Mouse (Mus musculus) cerebellum, adult 9-10 months (tissue): ENCODE data around the gene Smarca2.
A peak's percentile ranks its signal among the peaks of the same experiment; 100 is the strongest.

ENCODE experiments used
- DNase-seq: peaks from one replicate; pipeline ENCODE4 v3.0.0; 2022

The Smarca2 gene

DNA sequence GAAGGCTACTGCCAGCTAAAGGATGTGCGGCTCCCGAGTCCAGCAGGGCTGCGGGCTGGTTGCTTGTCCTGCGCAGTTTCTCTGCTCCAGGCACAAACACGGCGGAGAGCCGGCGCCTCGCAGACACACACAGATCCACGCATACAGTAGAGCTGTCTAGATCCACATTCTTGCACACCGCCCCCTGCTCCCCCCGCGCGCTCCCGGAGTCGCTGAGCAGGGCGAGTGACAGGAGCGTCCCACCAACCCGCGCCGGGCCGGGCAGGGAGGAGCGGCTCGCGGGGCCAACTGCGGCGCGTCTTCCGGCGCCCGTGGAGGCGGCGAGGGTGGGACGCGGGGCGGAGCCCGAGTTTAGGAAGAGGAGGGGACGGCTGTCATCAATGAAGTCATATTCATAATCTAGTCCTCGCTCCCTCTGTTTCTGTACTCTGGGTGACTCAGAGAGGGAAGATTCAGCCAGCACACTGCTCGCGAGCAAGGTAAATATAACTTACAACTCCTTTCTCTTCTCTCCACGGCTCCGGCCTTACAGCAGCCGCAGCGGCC is at the start of gene Smarca2:
Gene Smarca2, plus strand, starts transcription at position 296 of the 546 bp plus-strand sequence.
- DNase-seq: peak; percentile 98

DNA sequence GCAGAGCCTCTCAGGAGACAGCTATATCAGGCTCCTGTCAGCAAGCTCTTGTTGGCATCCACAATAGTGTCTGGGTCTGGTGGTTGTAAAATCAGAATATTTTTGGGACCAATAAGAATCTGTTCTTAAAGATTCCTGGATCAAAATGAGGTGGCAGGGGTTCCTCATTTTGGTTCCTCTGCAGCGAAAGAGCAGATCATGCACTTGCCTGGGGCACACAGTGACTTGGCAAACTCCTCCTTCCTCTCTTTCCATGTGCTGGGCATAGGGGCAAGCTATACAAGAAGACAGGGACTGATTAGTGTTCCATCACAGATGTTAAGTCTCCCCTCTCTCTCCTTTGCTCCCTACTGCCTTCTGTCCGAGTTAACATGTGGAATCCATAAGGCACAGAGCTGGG is 40.0 kb upstream of the Smarca2 start:
- DNase-seq: no peak

DNA sequence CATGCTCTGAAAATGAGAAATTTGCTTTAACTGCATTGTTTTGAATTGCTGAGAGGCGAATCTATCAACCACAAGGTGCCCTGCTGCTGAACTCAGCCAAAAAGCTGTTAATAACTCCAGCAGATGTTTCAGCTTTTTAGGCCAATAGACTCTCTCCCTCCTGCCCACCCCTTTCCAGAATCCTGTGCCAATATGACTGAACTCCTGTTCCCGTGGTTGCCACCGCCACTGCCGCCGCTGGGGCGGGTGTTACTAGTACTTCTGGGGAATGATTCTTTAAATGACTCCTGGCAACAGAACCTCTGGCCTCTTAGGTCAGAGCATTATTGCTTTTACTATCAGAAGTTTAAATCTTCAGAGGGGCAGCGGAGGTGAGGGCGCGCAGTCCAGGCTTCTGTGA is 38.7 kb upstream of the Smarca2 start:
- DNase-seq: no peak

DNA sequence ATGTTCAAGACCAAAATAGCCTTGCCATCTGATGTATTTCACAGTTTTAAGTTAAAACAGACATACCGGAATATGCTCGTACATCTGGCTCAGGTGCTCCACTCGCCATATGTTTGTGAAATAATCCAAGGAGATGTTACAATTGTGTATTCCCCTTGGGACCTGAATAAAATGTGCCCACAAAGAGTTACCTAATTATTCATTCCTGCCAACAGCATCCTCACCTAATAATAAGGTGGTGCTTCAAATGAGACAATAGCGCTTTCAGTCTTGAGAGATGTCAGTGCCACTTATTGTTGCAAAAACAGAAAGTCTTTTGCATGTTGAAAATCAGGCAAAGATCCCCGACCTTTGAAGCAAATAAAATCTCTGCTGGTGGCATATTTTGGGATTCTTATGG is 36.6 kb upstream of the Smarca2 start:
- DNase-seq: no peak

DNA sequence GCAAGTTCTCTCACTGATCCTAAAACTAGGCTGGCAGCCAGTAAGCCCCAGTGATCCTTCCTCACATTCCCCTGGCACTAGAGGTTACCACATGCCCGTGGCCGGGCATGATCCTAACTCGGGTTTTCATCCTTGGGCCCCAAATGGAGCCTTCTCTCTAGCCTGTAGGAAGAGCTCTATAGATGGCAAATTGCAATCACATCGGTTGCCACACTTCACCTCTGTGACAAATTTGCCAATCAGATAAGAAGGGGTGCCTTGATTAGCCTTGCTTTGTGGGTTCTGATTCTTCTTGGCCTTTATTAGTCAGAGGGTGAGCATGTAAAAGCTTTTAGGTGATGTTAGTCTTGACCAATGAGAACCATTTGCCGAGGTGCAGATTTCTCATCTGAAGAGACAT is 35.9 kb upstream of the Smarca2 start:
- DNase-seq: no peak

DNA sequence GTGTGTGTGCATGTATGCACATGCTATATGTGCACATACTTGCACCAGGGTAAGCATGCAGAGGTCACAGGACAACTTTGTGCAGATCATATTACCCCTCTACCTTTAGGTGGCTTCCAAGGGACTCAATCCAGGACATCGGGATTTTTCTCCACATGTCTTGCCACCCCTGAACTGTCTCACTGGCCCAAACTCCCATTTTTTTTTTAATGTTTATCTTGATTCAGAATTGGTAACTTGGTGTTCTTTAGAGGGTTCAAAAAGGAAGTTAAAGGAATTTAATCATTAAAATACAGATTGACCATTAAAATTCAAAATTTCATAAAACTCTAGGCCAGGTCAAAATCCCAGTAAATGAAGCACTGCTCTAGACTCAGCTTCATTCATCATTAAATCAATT is 35.4 kb upstream of the Smarca2 start:
- DNase-seq: no peak

DNA sequence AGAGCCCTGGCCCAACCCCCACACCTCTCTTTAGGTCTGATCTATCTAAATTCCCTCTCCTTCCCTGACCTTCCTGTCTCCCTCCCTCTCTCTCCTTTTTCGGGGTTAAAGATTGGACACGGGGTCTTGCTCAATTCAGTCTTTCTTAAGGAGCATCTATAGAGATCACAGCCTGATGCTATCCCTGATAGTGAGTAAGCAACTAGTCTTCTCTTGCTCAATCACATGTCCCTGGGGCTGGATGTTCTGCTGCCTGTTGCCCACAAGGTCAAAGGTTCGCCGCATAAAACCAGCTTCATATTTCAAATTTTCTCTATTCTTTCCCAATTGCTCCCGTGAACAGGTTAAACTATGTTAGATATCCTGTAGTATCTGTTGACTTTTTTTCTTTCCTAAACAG is 25.2 kb upstream of the Smarca2 start:
- DNase-seq: no peak

DNA sequence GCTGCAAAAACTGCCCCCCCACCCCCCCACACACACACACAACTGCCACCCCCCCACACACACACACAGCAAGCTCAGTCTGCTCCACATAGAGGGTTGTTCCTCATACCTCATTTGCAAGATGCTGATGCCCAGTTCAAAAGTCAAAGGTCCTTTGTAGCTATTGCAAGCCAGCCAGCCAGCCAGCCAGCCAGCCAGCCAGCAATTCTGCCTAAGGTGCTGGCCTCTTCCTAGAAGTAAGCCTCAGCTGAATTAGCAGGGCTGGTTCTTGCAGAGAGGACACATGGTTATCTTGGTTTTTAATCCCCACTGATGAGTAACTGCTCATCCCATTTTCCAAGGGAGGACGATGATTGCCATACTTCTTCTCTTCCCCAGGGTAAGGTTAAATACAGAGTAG is 24.8 kb upstream of the Smarca2 start:
- DNase-seq: no peak

DNA sequence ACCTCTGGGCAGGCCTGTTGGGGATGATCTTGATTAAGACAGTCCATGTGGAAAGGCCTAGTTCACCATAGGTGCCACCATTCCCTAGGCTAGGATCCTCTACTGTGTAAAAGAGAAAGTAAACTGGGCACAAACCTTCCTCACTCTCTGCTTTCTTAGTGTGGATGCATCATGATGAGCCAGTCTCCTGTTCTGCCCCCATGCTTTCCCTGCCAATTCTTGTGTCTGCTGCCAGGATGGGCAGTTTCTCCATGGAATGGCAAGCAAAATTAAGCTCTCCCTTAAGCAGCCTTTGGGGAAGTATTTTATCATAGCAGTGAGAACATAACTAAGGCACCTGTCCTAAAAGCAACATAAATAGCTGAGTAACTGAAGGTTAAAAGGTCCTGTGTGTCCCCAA is 10.2 kb upstream of the Smarca2 start:
- no peak for DNase-seq

DNA sequence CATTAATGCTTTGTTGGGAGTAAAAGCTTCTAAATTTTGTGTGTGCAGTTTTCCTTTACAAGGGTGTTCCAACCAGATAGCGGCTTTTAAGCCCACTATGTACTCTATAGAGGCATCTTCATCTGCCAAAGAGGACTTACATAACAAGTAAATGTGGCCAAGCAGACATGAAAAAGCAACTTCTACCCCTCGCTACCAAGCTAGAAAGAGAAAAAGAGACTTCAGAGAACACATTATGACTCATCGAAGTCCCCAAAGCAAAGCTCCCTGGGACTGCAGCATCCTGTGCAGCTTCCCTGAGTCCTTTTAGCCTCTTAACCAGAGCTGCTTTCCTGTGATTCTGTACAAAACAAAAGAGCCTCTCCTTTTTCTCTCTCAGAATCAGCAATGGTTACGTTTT is 3.4 kb upstream of the Smarca2 start:
- DNase-seq: peak; percentile 10

DNA sequence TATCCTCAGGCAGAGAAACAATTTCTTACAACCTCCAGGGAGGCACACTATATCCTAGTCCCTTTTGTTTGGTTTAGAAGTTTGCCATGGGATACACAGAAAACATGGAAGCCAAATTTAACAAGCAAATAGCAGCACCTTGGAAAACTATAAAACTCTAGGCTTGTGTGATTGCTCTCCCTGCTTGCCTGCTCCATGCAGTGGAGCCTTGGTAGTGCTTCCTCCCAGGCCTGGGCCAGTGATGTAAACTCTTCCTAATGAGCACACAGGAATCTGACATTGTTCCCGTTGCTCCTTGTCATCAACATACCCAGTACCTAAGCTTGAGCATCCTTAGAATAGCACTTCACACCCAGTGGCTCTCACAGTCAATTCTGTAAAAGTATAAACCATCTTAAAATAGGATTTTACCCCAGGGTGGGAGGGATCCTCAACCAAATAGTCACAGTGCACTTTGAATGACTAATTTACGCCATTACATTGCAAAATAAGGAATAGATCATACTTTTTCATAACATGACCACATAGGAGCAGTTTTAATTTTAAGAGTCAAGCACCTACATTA is 1.5 kb upstream of the Smarca2 start:
- DNase-seq: peak; percentile 50

DNA sequence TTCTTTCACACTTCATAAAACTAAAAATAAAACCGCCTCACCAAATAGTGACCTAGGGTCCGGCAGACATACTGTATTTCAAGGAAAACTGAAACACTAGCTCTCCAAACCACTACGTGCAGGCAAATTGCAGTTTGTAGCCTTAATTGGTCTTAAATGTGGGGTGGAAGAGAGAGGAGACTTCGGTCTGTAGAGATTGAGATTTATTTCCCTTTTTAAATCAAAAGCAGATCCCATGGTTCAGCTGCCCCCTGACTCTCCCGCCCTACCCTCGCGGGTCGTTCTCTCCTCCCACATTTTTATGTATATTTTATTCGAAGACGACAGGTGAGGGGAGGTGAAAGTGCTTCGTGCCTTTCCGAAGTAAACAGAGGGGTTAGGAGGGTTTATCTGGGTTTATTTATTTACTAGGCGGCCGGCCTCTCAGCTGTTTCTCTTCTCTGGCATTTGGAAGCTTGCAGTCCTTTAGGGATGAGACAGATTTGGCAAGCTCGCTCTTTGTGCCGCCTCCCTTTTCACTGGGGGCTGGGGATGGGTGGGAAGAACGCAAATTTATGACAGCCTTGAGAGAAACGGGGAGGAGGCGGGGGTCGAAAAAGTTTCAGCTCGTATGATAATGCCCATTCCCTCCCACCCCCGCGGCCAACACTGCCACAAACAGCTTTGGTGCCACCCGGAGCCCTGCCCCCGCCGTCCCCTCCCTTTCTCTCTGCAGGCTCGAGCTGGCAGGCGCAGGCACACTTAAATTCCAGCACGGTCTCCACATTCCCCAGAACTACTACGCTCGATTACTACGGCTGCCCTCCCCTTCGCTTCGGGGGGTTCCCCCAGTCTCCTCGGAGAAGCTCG is 720 bp upstream of the Smarca2 start:
- no peak for DNase-seq

DNA sequence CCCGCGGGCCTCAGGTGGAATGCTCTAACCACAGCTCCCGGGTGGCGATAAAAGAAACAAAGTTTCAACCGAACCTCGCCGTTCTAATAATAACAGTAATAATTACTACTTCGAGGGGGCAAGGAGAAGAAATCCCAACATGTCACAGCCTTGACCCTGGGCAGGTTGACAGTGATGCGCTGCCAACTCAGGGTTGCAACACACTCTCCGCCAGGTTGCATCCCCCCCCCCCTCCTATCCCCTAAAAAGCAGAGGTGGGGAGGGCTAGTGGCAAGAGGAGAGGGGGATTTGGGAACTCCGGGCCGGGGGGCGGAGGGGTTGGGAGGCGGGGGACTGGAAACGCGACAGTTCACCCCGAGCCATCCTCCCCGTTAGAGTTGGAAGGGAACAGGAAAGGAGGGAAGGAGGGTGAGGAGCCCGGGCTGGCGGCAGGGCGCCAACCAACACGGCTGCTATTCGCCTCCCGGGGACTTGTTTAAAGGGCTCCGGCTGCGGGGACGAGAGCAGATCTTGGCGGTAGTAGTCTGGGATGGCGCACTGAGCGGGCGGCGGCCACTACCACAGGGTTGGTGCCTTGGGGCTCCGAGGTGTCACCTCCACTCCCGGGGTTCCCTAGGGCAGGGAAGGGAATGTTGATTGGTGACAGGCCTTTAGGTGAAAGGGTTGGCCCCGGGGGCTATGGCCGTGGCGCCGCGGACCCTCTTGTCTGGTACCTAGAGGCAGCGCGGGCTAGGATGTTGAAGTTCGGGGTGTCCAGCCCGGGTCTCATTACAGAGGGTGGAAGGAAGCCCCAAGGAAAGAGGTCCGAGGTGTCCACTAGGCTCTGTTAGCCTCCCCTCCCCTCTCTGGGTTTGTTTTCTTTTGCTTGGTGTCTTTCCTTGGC is 829 bp downstream of the Smarca2 start:
- DNase-seq: peak; percentile 84

DNA sequence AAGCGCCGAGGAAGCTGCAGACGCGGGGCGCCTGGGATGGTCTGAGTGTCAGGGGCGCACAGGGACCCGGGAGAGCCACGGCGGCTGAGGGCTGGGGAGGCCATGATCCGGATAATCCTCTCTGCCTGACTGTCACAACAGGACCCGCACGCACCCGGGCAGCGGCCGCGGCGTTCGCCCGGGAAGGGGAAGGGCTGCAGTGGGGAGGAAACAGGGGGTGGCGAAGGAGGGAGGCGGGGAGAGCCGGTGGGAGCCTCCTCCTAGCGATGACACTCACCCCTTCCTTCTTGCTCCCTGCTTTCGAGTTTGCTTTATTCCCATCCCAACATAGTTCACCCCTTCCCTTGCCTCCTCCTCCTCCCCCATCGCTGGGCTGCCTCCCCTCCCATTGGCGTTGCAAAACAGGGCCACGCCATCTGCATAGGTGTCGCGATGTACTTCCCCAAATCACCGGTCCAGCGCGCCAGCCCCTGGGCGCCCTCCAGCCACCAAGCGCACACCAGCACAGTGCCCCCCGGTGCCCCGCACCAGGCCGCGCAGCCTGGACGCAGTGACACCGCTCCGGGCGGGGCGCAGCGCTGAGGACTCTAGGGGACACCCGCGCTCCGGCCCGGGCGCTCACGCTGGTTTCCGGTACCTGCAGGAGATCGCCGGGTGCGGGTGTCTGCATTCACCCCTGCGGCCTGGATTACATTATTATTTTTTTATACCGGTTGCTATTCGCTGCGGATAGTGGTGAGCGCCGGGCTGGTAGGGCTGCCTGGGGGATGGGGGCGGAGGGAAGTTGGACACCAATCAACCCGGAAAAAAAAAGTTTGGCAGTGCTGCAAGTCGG is 1.7 kb downstream of the Smarca2 start:
- DNase-seq: peak; percentile 81

DNA sequence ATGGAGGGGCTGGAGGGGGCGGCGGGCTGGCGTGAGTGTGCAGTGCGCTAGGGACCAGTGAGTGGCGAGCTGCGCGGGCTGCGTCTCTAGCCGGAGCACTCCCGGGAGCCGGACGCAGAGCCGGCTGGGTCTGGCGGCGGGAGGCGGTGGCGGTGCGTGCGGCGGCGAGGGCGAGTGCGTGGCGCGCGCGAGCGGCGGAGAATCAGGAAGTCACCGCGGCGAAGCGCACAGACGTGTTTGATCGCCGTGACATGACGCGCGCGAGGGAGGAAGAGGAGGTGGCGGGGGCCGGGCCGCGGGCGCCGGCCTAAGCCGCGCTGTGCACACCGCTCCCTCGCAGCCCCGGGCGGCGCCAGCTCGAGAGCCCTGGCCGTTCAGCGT is 2.3 kb downstream of the Smarca2 start:
- peak; percentile 78 for DNase-seq

DNA sequence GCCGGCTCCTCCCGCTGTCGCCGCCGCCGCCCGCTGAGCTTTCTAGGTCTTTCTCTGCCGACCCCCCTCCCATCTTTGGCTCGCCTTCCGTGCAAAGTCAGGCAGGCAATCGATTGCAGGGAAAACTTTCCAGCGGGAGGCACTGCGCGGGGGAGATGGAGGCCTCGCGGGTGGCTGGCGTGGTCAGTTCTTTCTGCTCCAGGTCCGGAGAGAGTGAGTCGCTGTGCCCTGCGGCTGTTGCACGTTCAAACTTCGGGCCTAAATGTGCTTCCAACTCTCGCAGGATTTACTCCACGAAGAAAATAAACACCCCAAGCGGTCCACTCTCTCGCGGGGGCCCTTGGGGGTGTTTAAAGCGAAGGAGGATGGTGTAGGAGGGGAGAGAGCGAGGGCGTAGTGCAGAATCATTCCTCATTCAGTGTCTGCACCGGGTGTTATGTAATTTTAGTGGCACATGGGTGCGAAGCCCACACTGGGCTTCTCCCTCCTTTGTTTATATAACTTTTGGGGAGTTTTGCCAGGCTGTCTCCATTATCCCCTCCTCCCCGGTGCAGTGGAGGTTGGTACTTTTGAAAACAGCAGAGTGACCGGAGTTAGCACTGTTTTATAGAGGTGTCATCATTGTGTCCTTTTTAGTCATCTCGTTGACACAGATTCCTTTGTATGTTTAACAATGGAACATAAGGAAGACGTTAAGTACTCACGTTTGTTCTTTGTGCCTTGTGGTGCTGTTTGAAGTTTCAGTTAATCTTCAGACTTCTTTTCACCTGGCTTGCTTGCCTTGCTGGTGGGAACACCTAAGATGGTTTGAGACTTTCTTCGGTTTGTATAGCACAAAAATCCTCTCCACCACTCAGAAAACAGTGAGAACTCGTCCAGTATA is 2.9 kb downstream of the Smarca2 start:
- peak; percentile 79 for DNase-seq

DNA sequence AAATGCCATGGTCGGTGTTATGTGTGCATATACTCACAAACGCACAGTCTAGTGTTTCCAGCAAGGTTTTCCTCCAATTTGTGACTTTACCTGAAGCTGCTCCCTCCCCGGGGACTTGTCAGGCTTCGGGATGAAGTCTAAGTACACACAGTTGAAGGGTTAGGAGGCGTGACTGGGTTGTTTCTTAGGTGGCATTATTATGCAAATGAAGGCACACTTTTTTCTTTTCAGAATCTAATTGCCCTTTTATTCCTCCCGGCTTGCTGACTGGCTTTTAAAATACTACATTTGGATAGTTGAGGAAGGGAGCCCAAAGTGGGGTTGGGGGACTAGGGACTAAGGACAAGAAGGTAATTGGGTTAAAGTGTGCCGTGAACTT is 3.6 kb downstream of the Smarca2 start:
- no peak for DNase-seq

DNA sequence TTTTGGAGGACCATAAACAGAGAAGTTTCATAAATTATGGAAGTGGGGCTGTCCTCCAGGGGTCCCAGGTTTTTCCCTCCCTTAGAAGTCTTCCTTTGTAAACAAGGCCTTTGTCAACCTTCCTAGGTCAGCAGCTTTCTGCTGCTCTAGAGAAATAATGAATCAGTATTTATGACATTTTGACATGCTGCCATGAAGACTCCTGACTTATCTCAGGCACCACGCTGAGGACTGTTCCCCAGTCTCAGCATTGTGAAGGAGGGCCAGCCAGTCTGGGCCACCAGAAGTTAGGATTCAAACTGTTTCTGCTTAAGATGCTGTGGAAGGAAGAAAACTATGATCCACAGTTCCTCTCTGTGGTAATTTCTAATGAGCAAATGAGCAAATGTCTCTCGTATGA is 4.8 kb downstream of the Smarca2 start:
- DNase-seq: no peak

DNA sequence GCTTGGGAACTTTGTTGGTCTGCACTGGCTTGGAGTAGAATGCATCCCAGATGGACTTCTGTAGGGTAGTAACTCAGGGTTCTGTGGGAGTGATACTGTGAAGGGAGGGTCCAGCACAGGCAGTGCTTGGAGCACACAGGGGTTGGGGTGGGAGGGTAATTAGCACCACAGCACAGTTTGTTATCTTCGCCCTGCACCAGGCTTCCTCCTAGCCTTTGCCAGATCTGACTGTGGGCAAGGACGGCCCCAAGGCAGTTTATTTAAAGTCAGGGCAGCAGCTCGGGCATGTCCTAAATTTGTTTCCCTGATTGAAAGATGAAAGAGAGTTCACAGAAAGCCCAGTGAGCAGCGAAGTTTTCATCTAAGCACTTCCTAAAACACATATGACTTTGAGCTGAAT is 8.1 kb downstream of the Smarca2 start:
- no peak for DNase-seq

DNA sequence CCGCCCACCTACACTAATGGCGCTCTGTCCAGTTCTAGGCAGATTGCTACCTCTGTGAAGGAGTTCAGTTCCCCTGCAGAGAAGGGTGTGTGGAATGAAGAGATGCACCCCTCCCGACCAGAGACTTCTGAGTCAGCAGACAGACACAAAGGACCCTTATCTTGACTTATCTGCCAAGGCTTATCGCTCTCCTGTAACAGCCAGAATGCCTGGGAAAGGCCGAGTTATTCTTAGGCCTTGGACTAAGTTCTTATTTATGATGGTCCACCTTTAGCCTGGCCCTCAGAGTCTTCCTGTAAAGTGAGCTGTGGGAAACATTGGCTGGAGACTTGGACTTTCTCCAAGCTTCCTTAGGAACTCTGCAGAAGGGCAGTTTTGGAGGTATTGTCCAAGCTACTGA is 8.8 kb downstream of the Smarca2 start:
- no peak for DNase-seq

DNA sequence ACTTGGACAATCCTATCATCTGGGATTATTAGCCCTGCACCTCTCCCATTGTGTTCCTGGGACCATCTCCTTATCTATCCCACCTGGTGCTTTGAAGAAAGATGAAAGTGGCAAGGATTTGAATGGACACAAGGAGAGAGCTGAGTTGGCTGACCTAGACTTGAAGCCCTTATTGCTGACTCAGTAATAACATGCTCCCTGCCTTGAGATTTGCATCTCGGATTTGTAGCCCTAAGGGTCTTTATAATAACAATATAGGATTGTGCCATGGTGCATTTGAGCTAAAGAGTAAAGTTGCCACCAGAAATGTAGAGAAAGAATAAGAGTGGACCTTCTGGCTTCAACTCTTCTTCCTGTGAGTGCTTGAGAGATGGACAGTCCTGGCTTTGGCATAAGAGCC is 11.4 kb downstream of the Smarca2 start:
- no peak for DNase-seq

DNA sequence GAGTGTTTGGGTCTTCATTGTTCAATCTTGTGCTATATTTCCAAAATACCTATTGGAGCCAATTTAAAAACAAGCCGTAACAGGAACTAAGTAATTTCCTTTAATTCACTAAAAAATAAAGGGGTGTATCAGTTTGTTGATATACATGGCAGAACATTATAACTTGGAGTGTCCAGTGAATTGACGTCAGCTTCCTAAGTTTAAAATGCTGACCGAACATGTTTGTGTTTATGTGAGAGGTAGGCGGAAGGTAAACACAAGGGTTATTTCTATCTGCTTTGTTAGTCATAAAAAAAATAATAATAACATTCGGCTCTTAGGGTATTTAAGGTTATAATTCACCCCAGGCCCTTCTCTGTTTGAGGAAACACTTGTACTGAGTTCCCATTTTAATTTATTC is 12.4 kb downstream of the Smarca2 start:
- no peak for DNase-seq
